Mouse (Mus musculus) layer of hippocampus, postnatal 14 days (tissue): Measurements from ENCODE around the gene Fbxl20. TPM values are rescaled to one million over a fixed set of nuclear protein-coding genes. Genes with fewer than 3 reads are reported as not detected.

ENCODE experiments used
- DNase-seq, 2 experiments: peaks; one replicate each; pipeline ENCODE4 v3.0.0; 2021 to 2022; ENCODE audit warnings: low spot score in 2 of 2, mixed read lengths in 1 of 2
- total RNA-seq, 2 experiments: library from RNA; stranded (reverse); gene quantifications; 2 replicates each; pipeline ENCODE4 v1.2.3; 2021

Gene Fbxl20
- total RNA-seq, 2 experiments from 2014 or later, result 29.9 to 38.4 TPM

DNA sequence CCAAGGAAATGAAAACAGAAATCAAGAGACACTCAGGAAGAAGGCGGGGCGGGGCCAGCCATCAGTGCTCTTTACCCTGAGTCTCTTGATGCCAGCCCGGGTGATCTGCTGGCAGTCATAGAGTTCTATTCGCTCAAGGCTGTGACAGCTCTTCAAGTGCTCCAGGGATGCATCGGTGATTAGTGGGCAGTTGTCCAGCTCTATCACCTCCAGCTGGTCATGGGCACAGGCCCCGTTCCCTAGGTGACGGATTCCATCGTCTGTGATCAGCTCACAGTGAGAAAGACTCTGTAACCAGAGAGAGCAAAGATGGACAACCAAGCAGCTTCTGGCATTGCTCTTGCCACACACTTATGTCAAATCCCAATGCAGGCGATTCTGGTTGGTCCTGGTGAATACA lies 59.6 kb downstream of the Fbxl20 start:
- DNase-seq, result no peak

DNA sequence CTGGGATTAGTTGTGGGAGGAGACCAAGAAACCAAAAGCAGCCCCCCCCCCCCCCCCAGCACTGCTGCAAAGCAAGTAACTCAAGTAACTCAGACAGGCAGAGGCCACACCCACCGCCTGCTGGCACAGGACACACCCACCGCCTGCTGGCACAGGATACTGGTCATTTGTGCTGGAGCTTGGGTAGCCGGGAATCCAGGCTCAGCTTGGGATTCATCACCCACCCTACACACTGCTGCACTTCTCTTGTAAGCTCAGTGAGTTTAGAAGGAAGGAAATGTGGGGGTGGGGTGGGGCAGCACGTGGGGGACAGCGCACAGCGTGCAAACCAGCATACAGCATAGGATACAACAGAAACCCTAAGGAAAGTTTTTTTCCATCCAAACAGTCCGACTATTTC lies 62.0 kb downstream of the Fbxl20 start:
- no peak for DNase-seq

DNA sequence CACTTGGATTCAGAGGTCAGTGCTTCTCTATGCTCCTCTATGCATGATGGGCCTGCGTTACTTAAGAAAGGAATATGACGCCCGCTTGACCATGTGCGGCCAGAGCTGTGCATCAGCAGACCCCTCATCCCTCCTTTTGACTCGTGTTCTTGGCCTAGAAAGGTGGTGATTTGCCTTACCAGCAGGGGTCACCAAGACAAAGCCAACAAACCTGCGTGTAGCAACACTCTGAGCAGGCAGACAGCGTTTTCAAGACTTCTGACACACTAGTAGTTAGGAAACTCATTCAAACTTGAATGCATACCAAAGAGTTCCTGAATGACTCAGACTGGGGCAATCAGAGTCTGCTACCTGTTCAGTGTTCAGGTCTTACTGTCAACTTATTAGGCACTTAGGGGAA lies 63.6 kb downstream of the Fbxl20 start:
- DNase-seq, result no peak

DNA sequence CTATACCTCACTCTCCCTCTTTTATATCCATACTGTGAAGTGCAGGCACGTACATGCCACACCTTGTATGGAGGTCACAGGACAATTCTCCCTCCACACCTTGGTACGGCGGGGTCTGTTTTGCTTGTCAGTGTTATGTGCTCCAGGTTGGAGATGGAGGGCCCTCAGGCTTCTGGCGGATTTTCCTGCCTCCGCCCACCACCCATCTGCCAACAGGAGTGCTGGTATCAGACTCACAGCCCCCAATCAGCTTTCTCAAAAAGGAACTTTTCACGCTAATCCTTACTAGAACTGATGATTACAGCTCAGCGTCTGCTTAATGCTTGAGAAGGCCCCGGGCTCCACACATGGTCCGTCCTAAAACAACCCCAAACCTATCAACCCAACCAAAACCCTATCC lies 64.1 kb downstream of the Fbxl20 start:
- DNase-seq, result peak; percentile 14 to 33

DNA sequence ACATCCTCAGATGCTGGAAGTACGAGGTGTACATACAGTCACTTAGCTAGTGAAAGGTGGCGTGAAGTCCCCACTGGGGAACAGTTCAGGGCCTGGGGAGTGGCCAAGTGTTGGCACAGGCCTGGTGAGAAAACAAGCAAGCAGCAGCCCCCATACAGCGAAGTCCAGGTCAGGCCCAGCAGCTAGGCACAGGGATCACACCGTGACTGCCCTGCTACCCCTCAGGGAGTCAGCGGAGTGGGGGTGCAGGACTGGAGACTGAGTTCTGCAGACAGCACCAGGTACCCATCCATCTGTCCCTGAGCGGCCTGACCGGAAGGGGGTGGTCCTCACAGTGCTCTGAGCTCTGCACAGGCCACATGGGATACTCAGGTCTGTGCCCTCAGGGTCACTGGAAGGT lies 67.5 kb downstream of the Fbxl20 start:
- no peak for DNase-seq

DNA sequence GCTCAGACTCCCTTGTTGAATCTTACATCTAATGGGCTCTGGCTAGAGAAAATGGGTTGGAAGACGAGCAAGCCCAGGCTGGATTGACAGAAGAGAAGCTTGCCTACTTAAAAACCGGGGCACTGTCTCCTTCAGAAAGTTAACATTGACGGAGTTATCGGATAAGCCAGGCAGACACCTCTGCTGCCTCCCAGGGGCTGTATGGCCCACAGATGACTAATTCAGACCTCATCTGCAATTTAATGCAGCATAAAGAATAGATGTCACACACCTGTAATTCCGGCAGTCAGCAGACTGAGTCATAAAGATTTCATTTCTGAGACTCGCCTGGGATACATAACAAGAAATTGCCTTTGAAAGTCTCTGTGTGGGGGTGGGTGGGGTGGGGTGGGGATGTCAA lies 69.8 kb downstream of the Fbxl20 start:
- no peak for DNase-seq

DNA sequence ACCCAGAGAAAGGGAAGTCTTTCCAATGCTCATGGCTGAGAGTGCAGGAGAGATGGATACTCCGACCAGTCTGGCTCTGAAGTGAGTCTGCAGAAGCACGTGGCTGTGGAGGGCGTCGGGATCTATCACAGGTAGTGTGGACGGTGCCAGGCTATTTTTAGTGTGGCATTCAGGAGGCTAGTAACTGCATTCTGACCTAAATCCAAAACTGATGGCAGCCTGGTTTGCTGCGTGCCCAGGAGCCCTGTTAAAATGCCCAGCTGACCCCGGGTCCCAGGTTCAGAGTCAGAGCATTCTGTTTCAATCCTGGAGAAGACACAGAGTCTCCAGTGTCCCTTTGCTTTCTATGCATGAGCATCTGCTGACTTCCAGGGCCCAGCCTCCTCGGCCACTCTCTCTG lies 73.1 kb downstream of the Fbxl20 start:
- no peak for DNase-seq

DNA sequence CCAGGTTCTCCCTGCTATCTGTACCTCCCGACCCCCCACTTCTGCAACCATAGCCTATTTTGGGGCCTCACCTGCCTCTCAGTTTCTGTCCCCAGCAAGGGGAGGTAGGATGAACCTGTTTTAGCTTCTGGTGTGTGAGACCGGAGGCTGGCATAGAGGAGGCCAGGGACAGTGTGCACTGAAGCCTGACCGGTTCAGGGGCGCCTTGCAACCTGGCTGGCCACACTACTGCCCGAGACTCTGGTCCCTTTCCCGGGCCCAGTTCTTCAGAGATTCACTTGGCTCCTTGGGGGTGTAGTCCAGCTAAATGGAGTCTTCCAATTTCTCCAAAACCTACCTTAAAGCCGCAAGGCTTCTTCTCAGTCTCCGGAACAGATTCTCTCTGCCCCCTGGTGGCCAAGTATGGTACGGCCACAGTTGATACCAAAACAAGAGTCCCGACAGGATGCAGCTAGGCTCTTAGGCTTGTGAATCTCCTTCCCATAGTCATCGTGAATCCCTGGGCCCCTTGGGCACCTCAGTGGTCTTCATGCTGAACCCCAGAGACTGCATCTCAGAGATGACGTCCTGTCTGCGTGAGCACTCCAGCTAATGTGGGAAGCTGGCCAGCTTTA lies 74.9 kb downstream of the Fbxl20 start:
- DNase-seq, result peak; percentile 88 to 92

DNA sequence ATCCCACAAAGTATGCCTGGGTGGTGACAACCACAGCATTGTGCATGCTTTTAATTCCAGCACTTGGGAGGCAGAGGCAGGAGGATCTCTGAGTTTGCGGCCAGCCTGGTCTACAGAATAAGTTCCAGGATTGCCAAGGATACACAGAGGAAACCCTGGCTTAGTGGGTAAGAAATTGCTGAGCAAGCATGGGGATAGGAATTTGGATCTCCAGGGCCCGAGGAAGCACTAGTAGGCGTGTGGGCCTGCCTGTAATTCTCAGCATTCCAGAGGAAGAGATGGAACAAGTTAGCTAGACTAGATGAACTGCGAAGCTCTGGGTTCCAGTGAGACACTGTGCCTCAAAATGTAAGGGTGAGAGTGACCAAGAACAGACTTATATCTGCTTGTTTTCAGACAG lies 76.8 kb downstream of the Fbxl20 start:
- DNase-seq, result no peak

DNA sequence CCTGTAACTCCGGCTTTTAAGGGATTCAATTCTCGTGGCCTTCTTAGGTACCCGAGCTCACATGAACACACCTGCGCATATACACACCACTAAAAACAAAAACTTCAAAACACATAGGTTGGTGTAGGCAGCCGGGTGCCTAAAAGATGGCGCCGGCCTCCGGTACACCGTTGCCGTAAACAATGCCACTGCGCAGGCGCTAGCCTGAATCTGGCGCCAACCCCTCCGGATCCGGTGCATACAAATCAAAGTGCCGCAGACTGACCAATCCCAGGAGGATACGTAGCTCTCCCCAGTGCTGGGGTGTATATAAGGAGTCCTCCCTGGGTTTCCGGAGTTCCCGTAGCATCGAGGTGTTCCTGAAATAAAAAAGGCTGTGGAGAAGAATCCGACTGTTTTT lies 82.9 kb downstream of the Fbxl20 start:
- DNase-seq, result no peak

DNA sequence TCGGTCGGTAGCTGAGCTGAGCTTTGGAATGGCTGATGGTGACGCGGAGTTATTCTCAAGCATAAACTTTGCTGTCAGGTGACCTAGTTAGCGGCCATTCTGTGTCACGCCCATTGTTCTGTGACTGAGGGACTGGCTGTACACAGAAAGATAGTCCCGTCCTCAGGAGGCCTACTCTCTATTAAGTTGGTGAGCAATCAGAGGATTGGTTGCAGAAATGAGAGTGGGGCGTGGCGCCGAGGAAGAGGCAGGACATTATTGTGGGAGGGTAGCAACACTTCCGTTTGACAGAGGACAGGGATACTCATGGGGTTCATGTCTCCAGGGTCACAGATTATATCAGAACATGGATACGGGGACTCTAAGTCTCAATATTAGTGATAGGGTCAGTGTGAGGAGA lies 84.0 kb downstream of the Fbxl20 start:
- DNase-seq, result no peak

DNA sequence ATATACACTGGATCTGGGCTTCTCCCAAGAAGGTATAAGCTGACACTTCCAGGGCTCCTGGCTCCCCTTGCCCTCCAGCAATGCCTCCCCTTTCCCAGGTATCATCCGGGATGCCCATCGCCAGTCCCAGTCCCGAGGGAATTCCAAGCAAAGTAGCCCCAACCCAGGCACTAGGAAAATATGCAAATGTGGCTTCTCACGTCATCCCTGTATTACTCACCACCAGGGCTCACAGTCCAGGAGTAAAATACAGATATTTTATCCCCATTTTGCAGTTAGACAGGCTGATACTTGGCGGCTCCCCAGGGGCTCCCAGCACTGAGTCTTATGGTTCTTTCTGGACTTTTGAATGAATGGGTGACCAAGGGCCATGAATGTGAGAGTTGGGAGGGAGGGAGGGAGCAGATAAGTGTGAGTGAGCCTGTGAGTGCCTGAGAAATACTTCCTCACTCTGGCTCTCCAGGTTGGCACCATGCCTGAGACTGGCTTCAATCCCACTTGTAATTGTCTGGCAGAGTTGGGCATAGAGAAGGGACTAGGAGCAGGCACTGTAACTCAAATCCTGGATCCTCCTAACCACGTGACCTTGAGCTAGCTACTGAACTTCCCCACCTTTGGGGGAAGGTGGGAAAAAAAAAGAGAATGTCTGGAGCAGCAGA lies 88.2 kb downstream of the Fbxl20 start:
- DNase-seq, result peak; percentile 26 to 46

DNA sequence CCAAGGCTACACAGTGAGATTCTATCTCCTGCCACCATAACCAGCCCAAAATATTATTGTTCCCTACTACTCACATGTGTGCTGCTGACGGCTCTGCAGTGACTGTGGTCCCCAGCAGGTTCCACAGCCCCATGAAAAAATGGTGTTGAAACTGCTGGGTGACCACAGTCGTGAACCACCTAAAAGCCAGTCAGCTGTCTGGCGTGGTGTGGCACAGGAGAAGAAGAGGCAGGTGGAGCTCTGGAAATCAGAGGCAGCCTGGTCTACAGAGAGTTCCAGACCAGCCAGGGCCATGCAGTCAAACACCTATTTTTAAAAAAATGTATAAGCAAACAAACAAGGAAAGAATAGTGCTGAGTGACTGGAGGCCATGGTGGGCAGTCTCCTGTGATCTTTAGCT lies 88.8 kb downstream of the Fbxl20 start:
- DNase-seq, result no peak

DNA sequence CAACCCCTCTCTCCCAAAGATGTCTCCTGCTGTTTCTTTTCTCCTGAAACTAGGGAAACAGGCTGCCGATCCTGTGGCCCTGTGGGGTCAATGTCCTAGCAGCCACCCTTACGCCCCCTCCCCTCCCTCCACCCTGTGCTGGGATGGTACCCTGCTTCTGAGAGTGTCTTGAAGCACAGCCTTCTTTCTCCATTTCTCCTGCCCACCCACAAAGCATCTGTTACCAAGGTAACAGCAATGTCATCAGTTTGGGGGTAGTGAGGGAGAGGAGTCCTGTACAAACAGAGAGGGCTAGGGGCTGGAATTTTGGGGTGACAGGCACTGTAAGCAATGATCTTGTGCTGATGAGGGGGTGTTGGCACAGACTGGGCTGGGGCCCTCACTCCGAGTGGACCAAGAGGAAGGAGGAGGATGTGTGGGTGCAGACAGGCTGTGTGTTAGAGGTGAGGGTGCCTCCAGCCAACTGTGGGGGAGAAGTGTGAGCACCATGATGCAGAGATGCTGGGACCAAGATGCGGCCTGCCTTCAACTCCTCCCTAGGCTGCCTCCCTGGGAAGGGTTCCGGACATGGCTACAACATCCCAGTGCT lies 90.0 kb downstream of the Fbxl20 start:
- no peak for DNase-seq

DNA sequence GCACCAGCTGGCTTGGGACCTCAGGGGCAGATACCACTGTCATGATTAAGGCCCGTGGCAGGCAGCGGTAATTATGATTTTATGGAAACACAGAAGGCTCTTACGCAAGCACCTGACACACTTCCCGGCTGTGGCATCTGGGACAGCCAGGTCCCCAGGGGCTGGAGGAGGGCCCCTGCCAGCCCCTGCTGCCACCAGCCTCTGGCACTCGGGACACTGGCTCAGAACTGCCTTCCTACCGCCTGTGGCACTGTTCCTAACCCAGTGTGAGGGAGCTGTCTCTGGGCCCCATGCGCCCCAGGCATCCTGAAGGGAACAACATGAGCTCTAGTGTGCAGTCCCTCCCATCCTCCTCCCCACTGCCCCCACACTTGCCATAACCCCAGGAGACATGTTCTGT lies 90.5 kb downstream of the Fbxl20 start:
- DNase-seq, result no peak

DNA sequence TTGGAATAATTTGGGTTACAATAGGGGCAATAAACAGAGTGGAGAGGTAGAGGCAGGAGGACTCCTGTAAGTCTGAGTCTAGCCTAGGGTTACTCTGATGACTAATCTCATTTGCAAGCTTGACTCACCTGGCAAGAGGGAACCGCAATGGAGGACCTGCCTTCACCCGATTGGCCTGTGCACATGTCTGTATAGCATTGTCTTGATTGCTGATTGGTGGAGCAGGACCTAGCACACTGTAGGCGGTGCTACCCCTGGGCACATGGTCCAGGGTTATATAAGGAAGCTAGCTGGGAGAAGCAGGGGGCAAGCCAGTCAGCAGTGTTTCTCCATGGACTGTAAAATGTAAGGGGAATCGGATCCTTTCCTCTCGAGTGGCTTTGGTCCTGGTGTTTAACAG lies 92.2 kb downstream of the Fbxl20 start:
- no peak for DNase-seq

DNA sequence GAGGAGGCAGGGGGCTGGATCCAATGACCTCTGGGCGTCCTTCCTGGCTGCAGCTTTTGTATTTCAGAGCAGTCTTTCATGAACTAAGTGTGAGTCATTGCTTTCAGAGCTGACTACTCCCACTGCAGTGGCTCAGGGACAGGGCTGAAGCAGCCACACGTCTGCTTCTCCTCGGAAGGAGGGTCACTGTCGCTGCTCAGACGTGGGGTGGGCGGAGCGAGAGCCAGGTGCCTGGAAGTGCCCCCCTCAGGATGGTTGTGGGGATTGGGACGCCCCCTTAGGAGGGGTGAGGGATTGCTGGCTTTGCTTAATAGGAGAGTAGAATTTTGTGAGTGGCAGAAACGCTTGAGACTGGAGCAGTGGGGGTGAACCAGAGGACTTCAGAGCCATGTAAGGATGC lies 92.7 kb downstream of the Fbxl20 start:
- no peak for DNase-seq

DNA sequence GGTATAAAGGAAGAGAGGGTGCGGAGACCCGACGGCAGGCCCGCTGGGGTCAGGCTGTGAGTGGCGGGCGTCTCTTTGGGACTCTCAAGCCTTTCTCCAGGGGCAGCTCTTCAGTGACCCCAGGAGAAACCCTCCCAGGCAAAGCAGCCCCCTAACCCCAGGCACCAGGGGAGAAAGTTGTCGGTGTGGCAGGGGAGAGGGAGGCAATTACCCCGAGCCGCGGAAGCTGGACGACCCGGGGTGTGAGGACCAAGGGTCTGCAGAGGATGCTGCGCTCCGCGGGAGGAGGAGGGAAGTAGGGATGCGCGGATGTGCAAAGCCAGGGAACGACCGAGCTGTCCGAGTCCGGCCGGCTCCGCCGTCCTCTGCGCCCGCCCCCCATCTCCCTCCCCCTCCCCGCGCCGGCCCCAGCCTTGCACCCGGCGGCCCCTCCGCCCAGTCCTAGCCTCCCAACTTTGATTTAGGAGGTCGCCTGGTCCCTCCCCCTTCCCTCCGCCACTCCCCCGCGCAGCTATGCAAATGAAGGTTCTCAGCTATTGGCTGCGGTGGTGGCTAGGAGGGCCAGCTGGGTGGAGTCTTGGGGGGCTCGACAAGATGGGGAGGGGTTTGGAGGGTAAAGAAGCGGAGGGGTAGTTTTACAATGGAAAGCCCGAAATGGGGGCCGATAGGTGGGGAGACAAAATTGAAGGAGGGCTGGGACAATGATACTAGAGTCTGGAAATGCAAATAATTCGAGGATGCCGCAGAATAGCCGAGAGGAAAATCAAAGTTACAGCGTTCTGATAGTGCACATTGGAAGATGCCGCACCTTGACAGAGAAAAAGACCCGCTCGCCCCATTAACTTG lies 97.0 kb downstream of the Fbxl20 start, which contains the start of gene Stac2:
Gene Stac2 (minus strand): TSS at position 474 of the 846 bp plus-strand sequence.
- DNase-seq, result peak in 1 of 2 experiments; percentile 63

DNA sequence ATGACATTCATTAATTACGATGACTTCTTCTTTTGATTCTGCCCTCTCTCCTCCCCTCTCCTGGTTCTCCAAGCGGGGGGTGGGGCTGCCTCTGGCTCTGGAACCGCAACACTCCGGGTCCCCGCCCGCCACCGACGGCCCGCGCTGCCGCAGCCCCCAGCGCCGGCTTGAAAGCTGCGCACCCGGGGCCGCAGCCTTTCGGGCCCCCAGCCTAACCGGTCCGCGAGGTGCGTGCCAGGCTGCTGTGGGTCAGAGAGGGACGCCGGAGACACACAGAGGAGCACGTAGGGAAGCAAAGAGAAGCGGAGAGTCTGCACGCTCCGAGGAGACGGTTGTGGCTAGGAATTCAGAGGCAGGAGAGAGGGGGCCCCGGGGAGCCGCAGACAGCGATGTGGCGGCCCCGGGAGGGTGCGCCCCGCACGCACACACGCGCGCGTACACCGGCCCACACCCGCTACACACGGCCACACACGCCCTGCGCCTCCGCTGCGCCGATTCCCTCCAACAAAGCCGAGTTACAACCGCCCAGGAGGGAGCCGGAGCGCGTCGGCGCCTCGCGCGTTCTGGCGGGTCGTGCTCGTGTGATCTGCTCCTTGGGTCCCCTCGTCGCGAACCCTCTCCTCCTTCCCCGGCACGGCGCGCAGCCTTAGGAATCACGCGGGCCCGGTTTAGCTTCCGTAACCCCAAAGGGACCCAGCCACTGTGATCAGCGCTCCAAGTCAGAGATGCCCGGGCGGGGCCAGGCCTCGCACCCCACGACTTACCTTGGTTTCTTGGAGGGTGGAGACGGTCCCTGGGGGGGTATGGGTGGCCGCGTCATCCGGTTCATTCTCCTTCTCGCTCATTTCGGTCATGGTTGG lies 97.8 kb downstream of the Fbxl20 start:
- no peak for DNase-seq

DNA sequence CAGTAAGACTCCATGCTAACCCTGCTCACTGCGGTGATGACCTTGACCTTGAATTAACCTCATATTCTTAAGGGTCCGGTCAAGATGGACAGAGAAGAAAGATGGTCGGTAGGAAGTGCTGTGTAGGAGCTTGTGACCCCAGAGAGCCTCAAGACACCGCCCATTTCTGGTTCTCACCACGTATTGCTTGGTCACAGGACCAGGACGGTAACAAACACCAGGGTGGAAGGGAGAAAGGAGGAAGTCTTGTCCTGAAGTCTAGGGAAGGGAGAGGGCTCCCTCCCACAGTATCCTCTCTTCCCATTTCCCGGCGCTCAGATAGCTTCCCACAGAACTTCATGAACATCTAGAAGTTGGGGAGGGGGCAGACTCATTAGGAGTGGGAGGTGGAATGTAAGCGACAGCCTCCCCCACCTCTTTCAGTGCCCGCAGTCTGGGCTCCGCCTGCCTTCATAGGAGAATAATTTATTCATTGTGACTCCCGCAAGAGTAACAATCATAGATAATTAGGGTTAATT lies 98.5 kb downstream of the Fbxl20 start:
- no peak for DNase-seq

DNA sequence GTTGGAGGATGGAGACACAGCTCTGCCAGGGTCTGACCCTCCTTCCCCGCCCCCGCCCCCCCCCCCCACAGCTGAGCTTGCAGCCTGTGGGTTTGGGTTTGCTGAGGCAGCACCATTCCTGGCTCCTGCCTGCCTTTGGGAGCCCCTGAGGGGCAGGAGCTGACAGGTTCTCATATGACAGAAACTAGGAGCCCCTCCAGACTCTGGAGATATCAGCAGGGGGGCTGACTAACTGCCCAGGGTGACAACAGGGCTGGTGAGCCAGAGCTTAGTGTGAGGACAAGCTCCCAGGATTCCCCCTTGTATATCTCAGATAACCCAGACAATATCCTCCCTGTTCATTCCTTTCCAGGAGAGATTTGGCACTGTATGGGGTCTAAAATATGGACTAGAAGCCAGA lies 99.3 kb downstream of the Fbxl20 start:
- no peak for DNase-seq
